Mouse (Mus musculus): ENCODE measurements around the gene Slc47a1. TPM values are rescaled to one million over a fixed set of nuclear protein-coding genes. Genes with fewer than 3 reads are reported as not detected.

Slc47a1 gene
- polyA plus RNA-seq, 2 experiments = 6.2 to 7.5 TPM

GRCm38 (mm10) chr11:61295556-61295955 is 82.6 kb downstream of the Slc47a1 start:
- TF ChIP-seq EP300 (IDR thresholded peaks at IDR 0.05; ENCODE audit: low read depth) = no peak
- TF ChIP-seq CTCF (IDR thresholded peaks at IDR 0.05; ENCODE audit: low read depth) = no peak
- 57% methylated on average over 2 of the region's 2 CpGs for WGBS (ENCODE audit: insufficient replicate concordance)
- H3K4me1 ChIP-seq (replicated peaks; ENCODE audit: control insufficient read depth in 2 of 2, insufficient read depth in 2 of 2, low read length in 1 of 2) = peaks cover 0 to 7% of the 10 kb centered on the region in 2 experiments; a peak in 2 of 4 replicates
- H3K4me3 ChIP-seq (ENCODE audit: insufficient read depth in 1 of 2, low read depth in 2 of 2, low read length in 2 of 2) = no peak overlapping the region
- no peaks in the 10 kb centered on the region for H3K36me3 ChIP-seq (replicated peaks; ENCODE audit: control insufficient read depth, insufficient read depth, low read depth)
- no peak overlapping the region for H3K4me2 ChIP-seq (ENCODE audit: low read depth)
- DNase-seq (ENCODE audit: low read depth in 3 of 3, low spot score in 3 of 3) (no peak), ATAC-seq (ENCODE audit: insufficient read depth) (no peak)
- no peaks in the 10 kb centered on the region for H3K27me3 ChIP-seq (ENCODE audit: control insufficient read depth, insufficient read depth, low read length)
- no peak overlapping the region for H3K27ac ChIP-seq
- H3K9ac ChIP-seq (replicated peaks) = no peak overlapping the region
- H3K9me3 ChIP-seq (ENCODE audit: control insufficient read depth, low read length) = no peaks in the 10 kb centered on the region

GRCm38 (mm10) chr11:61294431-61294830 is 83.7 kb downstream of the Slc47a1 start:
- H3K9ac ChIP-seq (replicated peaks) = no peak overlapping the region
- H3K36me3 ChIP-seq (replicated peaks; ENCODE audit: control insufficient read depth, insufficient read depth, low read depth) = no peaks in the 10 kb centered on the region
- no peaks in the 10 kb centered on the region for H3K27me3 ChIP-seq (ENCODE audit: control insufficient read depth, insufficient read depth, low read length)
- H3K9me3 ChIP-seq (ENCODE audit: control insufficient read depth, low read length) = no peaks in the 10 kb centered on the region
- WGBS (ENCODE audit: insufficient replicate concordance) = 33% methylated on average over 3 of the region's 3 CpGs
- DNase-seq (ENCODE audit: low read depth in 3 of 3, low spot score in 3 of 3) (no peak), ATAC-seq (ENCODE audit: insufficient read depth) (no peak)
- H3K4me2 ChIP-seq (ENCODE audit: low read depth) = no peak overlapping the region
- TF ChIP-seq CTCF (IDR thresholded peaks at IDR 0.05; ENCODE audit: low read depth) (no peak), EP300 (IDR thresholded peaks at IDR 0.05; ENCODE audit: low read depth) (no peak)
- H3K27ac ChIP-seq = no peak overlapping the region
- H3K4me3 ChIP-seq (ENCODE audit: insufficient read depth in 1 of 2, low read depth in 2 of 2, low read length in 2 of 2) = no peak overlapping the region
- H3K4me1 ChIP-seq (replicated peaks; ENCODE audit: control insufficient read depth in 2 of 2, insufficient read depth in 2 of 2, low read length in 1 of 2) = no peaks in the 10 kb centered on the region

Other genes with a start within 250 kb of the Slc47a1 start
- 7.4 and 8.2 TPM in 2 replicates for gene Usp22, start 203.3 kb downstream of the Slc47a1 start, polyA plus RNA-seq (2012; rRNA removed)
- 12.8 and 13.6 TPM in 2 replicates for gene Usp22, start 203.3 kb downstream of the Slc47a1 start, polyA plus RNA-seq (2014; fragmentation: Nextera tagmentation; extraction: Ambion mirVana)
- 0.02 TPM in 1 of 2 replicates, not detected in the other for gene Aldh3a1, start 170.8 kb downstream of the Slc47a1 start, polyA plus RNA-seq (2012; rRNA removed)
- gene Aldh3a1, start 170.8 kb downstream of the Slc47a1 start, polyA plus RNA-seq (2014; fragmentation: Nextera tagmentation; extraction: Ambion mirVana) = 0.09 and 0.25 TPM in 2 replicates
- gene Aldh3a2, start 110.9 kb downstream of the Slc47a1 start, polyA plus RNA-seq (2012; rRNA removed) = 19.0 and 22.9 TPM in 2 replicates
- 28.0 and 30.2 TPM in 2 replicates for gene Aldh3a2, start 110.9 kb downstream of the Slc47a1 start, polyA plus RNA-seq (2014; fragmentation: Nextera tagmentation; extraction: Ambion mirVana)
- 0.12 and 0.21 TPM in 2 replicates for gene Slc47a2, start 35.5 kb downstream of the Slc47a1 start, polyA plus RNA-seq (2012; rRNA removed)
- 0.10 TPM in 1 of 2 replicates, not detected in the other for gene Slc47a2, start 35.5 kb downstream of the Slc47a1 start, polyA plus RNA-seq (2014; fragmentation: Nextera tagmentation; extraction: Ambion mirVana)
- 0.04 and 0.17 TPM in 2 replicates for gene Rnf112, start 75.8 kb upstream of the Slc47a1 start, polyA plus RNA-seq (2012; rRNA removed)
- gene Rnf112, start 75.8 kb upstream of the Slc47a1 start, polyA plus RNA-seq (2014; fragmentation: Nextera tagmentation; extraction: Ambion mirVana) = not detected in 2 replicates
- 4.6 and 6.1 TPM in 2 replicates for gene Mfap4, start 107.1 kb upstream of the Slc47a1 start, polyA plus RNA-seq (2012; rRNA removed)
- 4.3 and 4.9 TPM in 2 replicates for gene Mfap4, start 107.1 kb upstream of the Slc47a1 start, polyA plus RNA-seq (2014; fragmentation: Nextera tagmentation; extraction: Ambion mirVana)
- gene Mapk7, start 116.1 kb upstream of the Slc47a1 start, polyA plus RNA-seq (2012; rRNA removed) = 6.4 and 6.9 TPM in 2 replicates
- gene Mapk7, start 116.1 kb upstream of the Slc47a1 start, polyA plus RNA-seq (2014; fragmentation: Nextera tagmentation; extraction: Ambion mirVana) = 4.8 TPM in 2 replicates
- gene B9d1, start 126.8 kb upstream of the Slc47a1 start, polyA plus RNA-seq (2012; rRNA removed) = 2.2 and 3.0 TPM in 2 replicates
- 1.8 and 2.3 TPM in 2 replicates for gene B9d1, start 126.8 kb upstream of the Slc47a1 start, polyA plus RNA-seq (2014; fragmentation: Nextera tagmentation; extraction: Ambion mirVana)
- 1.7 and 1.9 TPM in 2 replicates for gene Epn2, start 201.3 kb upstream of the Slc47a1 start, polyA plus RNA-seq (2012; rRNA removed)
- 1.3 and 1.7 TPM in 2 replicates for gene Epn2, start 201.3 kb upstream of the Slc47a1 start, polyA plus RNA-seq (2014; fragmentation: Nextera tagmentation; extraction: Ambion mirVana)

Measured in liver, embryonic 14.5 days (tissue).